32 mouse cellular contexts compared by ENCODE assay signal in genomic region chr15:13529050-13529449, GRCm38 (mm10).
"Had no signal": no experiment of that assay in that cellular context is flagged by ENCODE, and none has a peak within 500 bp of the region (broad histone marks: within the 10 kb centered on the region; RNA-seq: fewer than 3 reads in every experiment).

No protein-coding gene starts in this region.

- H3K4me2 ChIP-seq: heart, embryonic 11.5 days; heart, embryonic 12.5 days; heart, embryonic 13.5 days; heart, embryonic 15.5 days; hindbrain, embryonic 12.5 days; hindbrain, embryonic 13.5 days; hindbrain, embryonic 14.5 days; hindbrain, embryonic 15.5 days; intestine, embryonic 15.5 days had no signal

- H3K4me1 ChIP-seq: heart, embryonic 10.5 days; heart, embryonic 12.5 days; heart, embryonic 13.5 days; heart, embryonic 15.5 days; hindbrain, embryonic 10.5 days; hindbrain, embryonic 12.5 days; hindbrain, embryonic 13.5 days; hindbrain, embryonic 15.5 days; intestine, embryonic 15.5 days had no signal

- H3K36me3 ChIP-seq: heart, embryonic 10.5 days; heart, embryonic 12.5 days; heart, embryonic 13.5 days; heart, embryonic 15.5 days; hindbrain, embryonic 10.5 days; hindbrain, embryonic 12.5 days; hindbrain, embryonic 13.5 days; hindbrain, embryonic 15.5 days; intestine, embryonic 15.5 days had no signal

- H3K4me3 ChIP-seq: heart, adult 2 months; heart, embryonic 10.5 days; heart, embryonic 12.5 days; heart, embryonic 13.5 days; heart, embryonic 15.5 days; hindbrain, embryonic 10.5 days; hindbrain, embryonic 12.5 days; hindbrain, embryonic 13.5 days; hindbrain, embryonic 15.5 days; intestine, embryonic 15.5 days; layer of hippocampus, adult 2 months; left cerebral cortex, adult 2 months had no signal

- H3K9me3 ChIP-seq: heart, embryonic 10.5 days; heart, embryonic 12.5 days; heart, embryonic 13.5 days; heart, embryonic 15.5 days; hindbrain, embryonic 10.5 days; hindbrain, embryonic 12.5 days; hindbrain, embryonic 13.5 days; hindbrain, embryonic 15.5 days; intestine, embryonic 15.5 days had no signal

- DNase-seq: heart, adult 18-20 months; heart, adult 2 months; heart, postnatal 10 days; heart, postnatal 14 days; heart, postnatal 36 days; heart, postnatal 4 days; kidney, adult 18-20 months; kidney, adult 2 months; kidney, adult 8-10 months; kidney, postnatal 10 days; kidney, postnatal 25 days; kidney, postnatal 4 days; layer of hippocampus, adult 9-11 months; layer of hippocampus, postnatal 36 days had no signal

- ATAC-seq: hindbrain, embryonic 16.5 days; hindbrain, postnatal 0 days; inflammation-experienced regulatory T-cells, adult 6 months; intestine, embryonic 15.5 days; intestine, embryonic 16.5 days; intestine, postnatal 0 days had no signal

- H3K27ac ChIP-seq: heart, adult 2 months; heart, embryonic 10.5 days; heart, embryonic 13.5 days; heart, embryonic 15.5 days; hindbrain, embryonic 10.5 days; hindbrain, embryonic 12.5 days; hindbrain, embryonic 13.5 days; hindbrain, embryonic 14.5 days; hindbrain, embryonic 15.5 days; hindbrain, postnatal 0 days; intestine, embryonic 15.5 days; layer of hippocampus, adult 2 months; left cerebral cortex, adult 2 months had no signal

- H3K27me3 ChIP-seq: heart, embryonic 12.5 days; heart, embryonic 13.5 days; heart, embryonic 15.5 days; hindbrain, embryonic 12.5 days; hindbrain, embryonic 13.5 days; hindbrain, embryonic 15.5 days; intestine, embryonic 15.5 days had no signal

- H3K9ac ChIP-seq: heart, embryonic 12.5 days; heart, embryonic 13.5 days; heart, embryonic 15.5 days; hindbrain, embryonic 12.5 days; hindbrain, embryonic 13.5 days; hindbrain, embryonic 14.5 days; hindbrain, embryonic 15.5 days; intestine, embryonic 15.5 days had no signal
